Mouse (Mus musculus) hematopoietic stem cell, adult 5-6 weeks (primary cell): ENCODE measurements around the gene Trim75. TPM values are rescaled to one million over a fixed set of nuclear protein-coding genes. Genes with fewer than 3 reads are reported as not detected.
"Not testable (repeated sequence)": the region's sequence is repeated elsewhere in the genome, so short reads cannot be mapped to it uniquely, and the experiment has no call there.

Source experiments
- ATAC-seq, 2 experiments: fragments of 125-278 bp in 1 of 2; replicated peaks in 1 of 2; 2 replicates each; pipeline ENCODE4 v1.8.0; 2016 to 2017; ENCODE audit warnings: inconsistent platforms in 2 of 2, mild to moderate bottlenecking in 2 of 2, moderate number of reproducible peaks in 2 of 2, low read depth in 1 of 2, moderate TSS enrichment in 1 of 2; ENCODE audit not compliant: low FRiP score in 2 of 2, poor library complexity in 2 of 2, severe bottlenecking in 2 of 2, insufficient read depth in 1 of 2, low TSS enrichment in 1 of 2
- total RNA-seq: library from RNA; stranded (forward); fragments of 172-1452, 232-1000 nt; gene quantifications from 2 replicates; pipeline ENCODE4 v1.2.3, GENCODE M21; 2017

Gene Trim75
- total RNA-seq: not detected in 2 replicates

DNA sequence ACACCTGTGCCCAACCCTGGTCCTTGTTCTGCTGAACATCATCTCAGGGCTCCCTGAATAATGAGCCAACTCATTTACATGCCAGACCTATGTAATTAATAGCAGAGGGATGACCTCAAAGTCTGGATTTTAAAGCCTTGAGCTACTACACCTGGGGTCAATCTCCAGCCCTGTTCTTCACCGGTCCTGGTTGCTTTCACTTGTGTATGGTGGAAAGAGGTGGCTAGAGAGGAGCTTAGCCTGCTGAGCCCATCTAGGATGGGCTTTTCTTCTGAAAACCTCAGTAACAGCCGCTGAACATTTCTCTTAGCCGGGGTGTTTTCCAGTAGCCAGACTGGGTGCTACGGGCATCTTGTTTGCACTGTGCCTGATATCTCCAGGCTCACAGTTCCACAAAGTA lies at the start of gene Trim75:
Gene Trim75 (minus strand): TSS at position 101 of the 400 bp plus-strand sequence.
- ATAC-seq: no peak

DNA sequence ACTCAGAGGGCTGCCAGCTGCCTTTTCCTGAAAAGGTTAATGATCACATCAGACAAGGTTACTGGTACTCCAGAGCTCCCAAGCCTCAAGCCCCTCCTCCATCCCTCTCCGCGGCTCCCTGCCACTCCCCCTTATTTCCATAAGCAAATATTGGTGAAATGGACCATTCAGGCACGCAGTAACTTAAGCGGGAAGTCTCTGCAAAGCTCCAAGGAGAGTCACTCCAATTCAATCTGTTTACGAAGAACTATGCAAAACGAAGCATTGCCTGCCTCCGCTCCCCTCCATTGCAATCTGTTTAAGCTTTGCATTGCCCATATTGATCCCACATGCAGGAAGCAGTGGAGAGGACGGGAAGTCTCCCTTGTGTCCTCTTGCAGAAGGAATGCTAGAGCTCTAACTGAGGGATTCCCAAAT lies 49.5 kb upstream of the Trim75 start, which contains the start of gene Apela:
Gene Apela (minus strand): TSS at position 220 of the 417 bp plus-strand sequence.
- no peak for ATAC-seq

DNA sequence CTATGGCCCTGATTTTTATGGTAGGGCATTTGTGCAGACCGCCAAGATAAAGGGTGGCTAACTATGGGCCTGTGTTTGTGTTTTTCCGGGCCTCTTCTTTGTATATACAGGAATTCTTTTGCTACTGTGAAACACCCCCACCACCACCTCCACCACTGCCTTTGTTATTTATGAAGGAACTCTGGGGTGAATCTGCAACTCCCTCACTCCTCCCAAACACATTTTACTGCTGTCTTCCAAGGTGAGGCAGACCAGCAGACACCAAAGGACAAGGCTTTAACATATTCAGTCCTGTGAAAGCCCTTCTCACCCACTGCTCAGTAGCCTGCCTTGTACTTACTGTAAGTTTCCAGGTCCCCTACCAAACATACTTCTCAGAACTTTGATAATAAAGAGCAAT lies 46.5 kb upstream of the Trim75 start:
- no peak for ATAC-seq

DNA sequence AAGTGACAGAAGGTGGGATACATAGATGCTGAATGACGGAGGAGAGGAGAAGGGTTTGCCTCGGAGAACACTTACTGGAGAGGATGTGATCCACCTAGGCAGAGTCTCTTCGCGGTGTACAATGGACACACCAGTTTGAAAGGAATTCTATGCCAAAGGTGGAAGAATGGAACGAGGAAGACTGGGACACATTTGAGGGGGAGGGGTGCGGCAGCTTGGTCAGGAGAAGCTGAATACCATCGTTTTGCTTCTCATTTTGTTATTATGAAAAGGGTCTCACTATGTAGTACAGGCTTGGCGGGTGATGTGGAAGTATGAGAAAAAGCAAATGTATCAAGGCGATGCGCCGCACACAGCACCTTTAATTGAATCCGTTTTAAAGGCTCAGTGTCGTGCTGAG lies 45.4 kb upstream of the Trim75 start:
- ATAC-seq: no peak

DNA sequence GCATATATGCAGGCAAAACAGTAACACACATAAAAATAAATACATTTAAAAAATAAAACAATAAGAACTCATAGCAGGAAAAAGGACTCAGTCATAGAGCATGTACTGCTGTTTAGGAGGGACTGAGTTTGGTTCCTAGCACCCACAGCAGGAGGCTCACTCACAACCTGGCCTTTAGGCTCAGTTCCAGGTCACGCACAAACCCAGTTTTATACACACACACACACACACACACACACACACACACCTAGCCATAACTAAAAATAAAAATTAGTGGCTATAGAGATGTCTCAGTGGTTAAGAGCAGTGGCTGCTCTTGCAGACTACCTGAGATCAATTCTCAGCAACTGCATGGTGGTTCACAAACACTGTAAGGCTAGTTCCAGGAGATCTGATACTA lies 44.5 kb upstream of the Trim75 start:
- no peak for ATAC-seq

DNA sequence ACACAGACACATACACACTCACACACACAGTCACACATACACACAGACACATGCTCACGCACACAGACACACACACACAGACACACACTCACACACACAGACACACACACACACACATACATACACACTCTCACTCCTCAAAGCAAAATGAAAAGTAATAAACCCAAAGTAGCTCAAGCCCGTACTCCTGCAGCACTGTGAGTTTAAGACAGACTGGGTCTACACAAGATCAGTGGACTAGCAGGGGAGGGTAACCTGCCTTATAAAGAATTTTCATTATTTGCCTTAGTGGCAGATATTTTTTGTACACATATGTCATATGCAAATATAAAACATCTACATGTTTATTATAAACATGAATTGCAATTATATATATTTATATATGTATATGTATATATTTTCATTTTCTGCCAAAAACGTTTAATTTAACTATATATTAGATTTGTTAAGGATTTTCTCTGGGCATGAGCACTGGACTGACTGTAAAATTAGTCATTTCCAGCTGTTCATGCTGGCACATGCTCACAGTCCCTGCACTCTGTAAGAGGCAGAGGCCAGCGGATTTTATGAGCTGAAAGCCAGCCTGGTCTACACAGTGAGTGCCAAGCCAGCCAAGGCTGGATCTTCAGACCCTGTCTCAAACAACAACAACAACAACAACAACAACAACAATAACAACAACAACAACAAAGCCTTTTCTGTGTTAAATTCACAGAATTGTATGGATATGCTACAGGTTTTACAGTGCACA lies 43.3 kb upstream of the Trim75 start:
- no peak for ATAC-seq

DNA sequence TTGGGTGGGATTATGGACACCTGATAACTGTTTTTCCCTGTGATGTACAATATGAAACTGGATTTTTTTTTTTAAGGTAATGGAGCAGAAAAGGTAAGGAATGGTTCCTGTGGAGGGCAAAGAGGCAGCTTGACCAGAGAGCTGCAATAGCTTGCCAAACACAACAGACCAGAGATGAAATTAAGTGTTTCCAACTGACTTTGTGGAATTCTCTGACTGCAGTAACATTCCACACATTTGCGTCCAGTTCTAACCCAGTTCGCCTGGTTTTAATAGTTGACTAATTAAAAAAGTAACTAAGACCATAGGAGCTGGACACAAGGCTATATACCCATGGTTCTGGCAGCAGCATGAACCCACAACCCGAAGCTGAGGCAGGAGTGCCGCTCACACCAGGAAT lies 42.1 kb upstream of the Trim75 start:
- no peak for ATAC-seq

DNA sequence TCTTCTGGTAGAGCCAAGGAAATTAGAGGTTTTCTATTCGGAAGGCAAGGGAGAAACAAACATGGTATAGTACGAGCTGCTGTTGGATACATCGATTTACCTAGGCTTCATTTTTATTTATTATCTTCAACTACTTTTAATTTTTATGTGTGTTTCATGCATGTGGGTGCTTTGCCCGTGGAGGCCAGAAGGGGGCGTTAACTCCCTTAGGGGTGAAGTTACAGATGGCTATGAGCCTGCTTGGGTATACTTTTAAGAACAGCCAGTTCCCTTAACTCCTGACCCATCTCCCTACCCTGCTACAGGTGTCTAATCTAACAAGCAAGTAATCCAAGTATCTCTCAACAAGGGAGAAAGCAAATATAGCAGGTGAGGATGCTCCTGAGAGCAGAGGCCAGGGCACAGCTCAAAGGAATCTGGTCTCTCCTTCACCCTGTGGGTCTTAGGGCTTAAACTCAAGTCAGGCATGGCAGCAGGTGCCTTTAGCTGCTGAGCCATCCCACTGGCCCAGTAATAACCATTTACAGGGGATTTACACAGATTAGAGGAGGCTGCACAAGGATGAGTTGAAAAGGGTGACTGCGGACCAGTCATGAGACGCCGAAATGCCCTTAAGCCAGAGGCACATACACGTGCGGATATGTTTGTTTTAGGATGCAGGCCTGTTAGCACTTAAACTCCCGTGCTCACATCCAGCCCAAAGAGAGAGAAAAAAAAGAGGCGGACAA lies 41.5 kb upstream of the Trim75 start:
- ATAC-seq: no peak

DNA sequence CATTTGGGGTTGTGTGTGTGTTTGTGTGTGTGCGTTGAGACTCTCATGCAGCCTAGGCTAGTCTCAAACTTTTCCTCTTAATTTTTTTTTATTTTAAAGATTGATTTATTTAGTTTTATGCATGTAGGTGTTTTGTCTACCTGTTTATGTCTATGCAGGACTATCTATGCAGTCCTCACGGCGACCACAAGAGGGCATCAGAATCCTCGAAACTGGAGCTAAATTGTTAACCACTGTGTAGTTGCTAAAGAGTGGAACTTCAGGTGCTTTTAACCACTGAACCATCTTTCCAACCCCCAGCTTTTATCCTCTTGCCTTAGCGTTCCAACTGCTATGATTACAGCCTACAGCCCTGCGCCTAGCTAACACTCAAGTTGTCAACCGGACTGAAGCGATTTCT lies 34.9 kb upstream of the Trim75 start:
- peak; percentile 32 to 56; a peak in 3 of 4 replicates for ATAC-seq

DNA sequence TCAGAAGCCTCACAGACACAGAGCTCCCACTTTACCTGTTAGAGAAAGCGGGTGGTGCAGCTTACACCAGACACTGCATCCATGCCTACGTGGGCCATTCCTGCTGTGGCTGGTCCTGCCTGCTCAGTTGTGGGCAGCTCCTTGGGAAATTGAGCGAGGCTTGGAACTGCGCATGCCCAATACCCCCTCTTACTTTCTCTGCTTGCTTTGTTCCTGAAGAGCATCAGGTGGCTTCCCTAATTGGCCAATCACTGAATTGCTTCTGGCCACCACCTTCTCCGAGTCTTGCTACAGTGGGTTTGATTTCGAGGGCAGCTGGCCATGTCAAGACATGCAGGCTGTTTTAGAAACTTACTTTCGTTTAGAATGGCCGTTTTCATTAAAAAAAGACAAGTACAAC lies 30.8 kb upstream of the Trim75 start, which contains the start of the genes Trim61 and Trim60:
Gene Trim61 (minus strand): TSS at position 101 of the 400 bp plus-strand sequence.
Gene Trim60 (minus strand): TSS at position 162 of the 400 bp plus-strand sequence.
- ATAC-seq: no peak

DNA sequence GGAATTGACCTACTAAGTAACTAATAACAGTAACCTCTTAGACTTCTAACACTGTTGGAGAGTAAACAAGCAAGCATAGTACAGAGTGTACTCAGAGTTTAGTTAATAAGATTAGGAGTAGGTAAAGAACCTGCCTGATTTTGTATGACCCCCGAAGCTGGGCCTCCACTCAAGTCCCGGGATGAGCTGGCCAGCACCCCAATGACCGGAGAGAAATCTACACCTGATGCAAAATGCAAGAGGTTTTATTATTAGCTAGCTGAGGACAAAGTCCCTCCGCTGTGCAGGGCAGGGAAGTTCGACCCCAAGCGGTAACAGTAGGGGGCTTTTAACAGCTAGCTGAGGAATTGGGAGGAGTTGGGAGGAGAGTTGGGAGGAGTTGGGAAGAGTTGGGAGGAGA lies 20.0 kb upstream of the Trim75 start:
- ATAC-seq: not testable (repeated sequence)

DNA sequence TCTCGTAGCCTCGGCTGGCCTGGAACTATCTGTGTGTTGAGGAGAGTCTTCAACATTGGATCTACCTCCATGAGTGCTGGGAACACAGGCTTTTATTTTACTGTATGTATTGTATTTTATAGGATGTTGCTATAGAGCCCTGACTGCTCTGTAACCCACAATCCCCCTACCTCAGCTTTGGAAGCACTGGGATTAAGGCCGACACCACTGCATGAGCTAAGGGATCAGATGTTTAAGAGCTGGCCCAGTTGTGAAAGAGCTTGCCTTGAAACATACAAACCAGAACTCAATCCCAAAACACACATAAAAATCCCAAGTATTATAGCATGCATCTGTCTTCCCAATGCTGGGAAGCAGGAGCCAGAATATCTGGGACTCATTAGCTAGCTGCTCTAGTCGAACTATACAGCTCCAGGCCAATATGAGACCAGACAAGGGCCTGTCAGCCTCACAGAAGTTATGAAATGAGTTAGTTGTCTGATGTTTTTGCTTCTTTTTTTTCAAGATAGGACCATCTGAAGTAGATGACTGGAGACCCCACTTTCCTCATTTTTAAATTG lies 11.3 kb upstream of the Trim75 start:
- no peak for ATAC-seq

DNA sequence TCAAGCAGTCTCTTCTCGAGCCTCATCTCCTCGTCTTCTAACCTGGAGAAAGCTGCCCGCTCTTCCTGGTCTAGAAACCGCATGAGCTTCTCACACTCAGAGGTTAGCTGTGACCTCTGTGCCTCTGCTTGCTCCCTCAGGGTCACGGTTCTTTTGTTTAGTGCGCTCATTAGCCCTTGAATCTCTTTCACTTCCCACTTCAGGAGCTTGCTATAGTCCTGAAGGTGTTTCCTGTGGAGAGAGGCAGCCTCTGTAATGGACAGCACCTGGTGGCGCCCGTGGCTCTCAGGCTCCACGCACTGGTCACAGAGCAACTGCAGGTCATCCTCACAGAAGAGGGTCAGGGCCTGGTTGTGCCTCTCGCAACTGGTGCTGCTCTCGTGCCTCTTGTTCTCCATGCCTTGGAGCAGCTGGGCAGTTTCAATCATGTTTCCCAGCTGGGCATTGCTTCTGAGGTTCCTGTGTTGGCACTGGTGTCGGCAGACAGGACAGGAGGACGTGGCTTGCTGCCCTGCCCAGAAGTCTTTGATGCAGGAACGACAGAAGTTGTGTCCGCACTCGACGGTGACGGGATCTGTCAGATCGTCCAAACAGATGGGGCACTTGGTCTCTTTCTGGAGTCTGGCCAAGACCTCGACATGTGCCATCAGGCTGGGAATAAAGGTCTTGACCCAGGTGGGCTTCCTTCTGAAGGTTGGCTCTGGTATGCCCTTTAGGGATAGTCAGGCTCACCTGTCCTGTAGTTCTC lies 4.3 kb downstream of the Trim75 start:
- no peak for ATAC-seq

DNA sequence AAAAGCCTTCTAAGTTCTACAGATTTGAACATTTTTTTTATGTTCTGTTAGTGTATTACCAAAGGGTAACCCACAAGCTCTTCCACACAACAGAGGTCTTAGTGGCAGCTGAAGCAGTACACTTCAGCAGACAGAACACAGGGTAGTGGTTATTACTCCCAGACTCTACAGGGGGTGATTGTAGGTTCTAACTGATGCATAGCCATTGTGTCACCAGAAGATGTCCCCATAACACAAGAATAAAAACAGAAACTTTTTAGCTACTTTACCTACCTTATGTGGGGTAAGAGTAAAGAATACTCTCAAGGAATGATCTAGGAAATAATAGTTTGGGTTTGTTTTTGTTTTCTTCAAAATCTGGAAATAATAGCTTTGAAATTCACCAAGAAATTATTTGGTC lies 24.8 kb downstream of the Trim75 start:
- peak; percentile 37 to 60; a peak in 2 of 4 replicates for ATAC-seq

DNA sequence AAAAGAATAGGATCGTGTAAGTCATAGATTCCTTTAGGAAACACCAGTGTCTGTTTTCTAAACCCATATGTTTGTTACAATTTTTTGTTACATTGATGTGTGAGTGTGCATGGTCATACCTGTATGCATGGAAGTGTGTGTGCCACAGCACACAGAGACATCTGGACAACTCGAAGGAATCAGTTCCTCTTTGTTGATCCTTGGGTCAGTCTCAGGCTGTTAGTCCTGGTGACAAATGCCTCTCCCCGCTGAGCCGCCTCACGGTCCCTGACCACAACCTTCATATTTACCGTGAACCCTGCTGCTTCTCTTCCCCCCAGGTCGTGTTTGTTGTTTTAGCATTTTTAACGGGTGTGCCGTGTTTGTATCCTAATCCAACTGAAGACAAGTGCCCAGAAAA lies 28.6 kb downstream of the Trim75 start:
- ATAC-seq: no peak

DNA sequence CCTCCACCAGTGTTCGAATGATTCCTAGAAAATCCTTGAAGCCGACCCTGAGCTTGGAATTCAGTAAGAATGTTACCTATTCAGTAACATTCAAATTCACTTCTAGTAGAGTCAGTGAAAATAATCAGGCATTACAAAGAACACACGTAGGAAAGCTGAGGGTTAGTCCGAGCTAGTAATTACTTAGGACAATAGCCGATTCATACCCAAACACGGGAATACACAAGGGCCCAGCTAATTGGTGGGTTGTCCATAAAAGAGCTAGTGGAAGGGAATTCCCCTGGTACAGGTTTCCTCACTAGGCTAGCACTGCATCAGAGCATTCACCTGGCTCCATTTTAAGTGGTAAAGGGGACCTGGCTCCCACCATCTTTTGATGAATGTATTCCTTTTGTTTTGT lies 35.5 kb downstream of the Trim75 start:
- ATAC-seq: no peak

DNA sequence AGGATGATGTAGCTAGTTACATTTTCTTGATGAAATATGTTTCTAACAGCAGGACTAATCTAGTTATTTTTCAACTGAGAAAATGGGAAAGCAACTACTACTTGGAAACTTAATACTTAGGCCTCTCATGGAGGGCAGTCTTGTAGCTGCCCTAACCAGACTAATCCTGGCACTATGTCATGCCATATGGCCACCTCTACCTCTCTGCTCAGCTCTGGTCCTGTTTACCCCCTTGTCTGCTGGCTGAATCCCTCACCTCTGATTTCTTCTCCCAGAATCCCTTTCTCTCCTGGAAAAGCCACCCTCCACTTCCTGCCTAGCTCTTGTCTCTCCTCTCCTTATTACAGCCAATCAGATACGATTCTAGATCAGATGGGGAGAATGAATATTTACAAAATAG lies 39.3 kb downstream of the Trim75 start:
- no peak for ATAC-seq

DNA sequence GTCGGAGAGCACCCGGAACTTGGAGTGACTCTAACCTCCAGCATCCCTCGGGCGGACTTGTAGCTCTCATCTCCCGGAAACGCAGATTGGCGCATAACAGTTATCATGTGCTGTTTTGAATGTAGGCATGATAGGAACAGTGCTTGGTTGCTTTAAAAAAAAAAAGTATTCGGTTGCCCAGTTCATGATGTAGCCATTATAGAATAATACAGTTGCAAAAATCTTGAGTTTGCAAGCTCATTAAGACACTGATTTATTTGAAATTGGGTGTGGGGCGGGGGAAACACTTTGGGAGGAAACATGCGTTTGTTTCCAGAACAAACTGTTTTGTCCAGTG lies 40.0 kb downstream of the Trim75 start:
- no peak for ATAC-seq
